Mouse (Mus musculus): ENCODE measurements around the gene Sdf2l1. TPM values are rescaled to one million over a fixed set of nuclear protein-coding genes. Genes with fewer than 3 reads are reported as not detected.
A peak's percentile ranks its signal among the peaks of the same experiment; 100 is the strongest.

The Sdf2l1 gene
- polyA plus RNA-seq, 1 experiment from 2014 or later: 26.3 TPM

DNA sequence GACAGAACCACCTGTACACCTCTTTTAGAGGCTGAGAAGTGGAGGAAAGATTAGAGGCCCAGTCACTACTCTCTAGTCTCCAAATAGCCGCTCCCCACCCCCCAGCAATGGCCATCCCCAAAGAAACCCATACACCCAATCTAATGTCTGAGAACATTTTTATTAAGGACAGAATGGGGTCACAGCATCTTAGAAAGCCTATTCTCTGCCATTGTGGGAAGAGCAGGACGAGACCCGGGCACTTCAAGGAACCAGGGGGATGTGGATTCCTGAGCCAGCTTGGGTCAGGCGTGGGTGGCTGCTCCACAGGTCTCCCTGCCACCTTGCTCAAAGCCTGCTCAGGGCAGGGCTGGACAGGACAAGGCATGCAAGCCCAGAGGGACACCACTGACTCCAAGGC lies 19.7 kb upstream of the Sdf2l1 start:
- no peak overlapping the region for H3K27ac ChIP-seq (ENCODE audit: low read length)
- no peak for ATAC-seq
- WGBS: 96% methylated on average over 4 of the region's 4 CpGs

GRCm38 (mm10) chr16:17150520-17151258 lies 18.5 kb upstream of the Sdf2l1 start:
- ATAC-seq: no peak
- no peak overlapping the region for H3K4me2 ChIP-seq (ENCODE audit: low read length)
- H3K27me3 ChIP-seq (ENCODE audit: control insufficient read depth, insufficient read depth, low read depth, low read length): no peaks in the 10 kb centered on the region
- no peak overlapping the region for H3K9ac ChIP-seq (ENCODE audit: low read depth, low read length)
- no peak overlapping the region for H3K27ac ChIP-seq (ENCODE audit: low read length)
- 89% methylated on average over 7 of the region's 7 CpGs for WGBS
- H3K9me3 ChIP-seq (replicated peaks; ENCODE audit: control insufficient read depth, low read length, poor library complexity, severe bottlenecking): no peaks in the 10 kb centered on the region
- H3K36me3 ChIP-seq (ENCODE audit: control insufficient read depth, insufficient read depth, low read length): peaks cover 11% of the 10 kb centered on the region; the same call in 1 of the 2 replicates
- H3K4me3 ChIP-seq (ENCODE audit: low read depth, low read length): no peak overlapping the region
- peaks cover 13% of the 10 kb centered on the region for H3K4me1 ChIP-seq (ENCODE audit: control insufficient read depth, insufficient read depth, low read length)

More for the DNA sequence above, 19.7 kb upstream of the Sdf2l1 start:
- peaks cover 13% of the 10 kb centered on the region for H3K4me1 ChIP-seq (ENCODE audit: control insufficient read depth, insufficient read depth, low read length)
- H3K9ac ChIP-seq (ENCODE audit: low read depth, low read length): no peak overlapping the region
- no peaks in the 10 kb centered on the region for H3K9me3 ChIP-seq (replicated peaks; ENCODE audit: control insufficient read depth, low read length, poor library complexity, severe bottlenecking)
- no peak overlapping the region for H3K4me3 ChIP-seq (ENCODE audit: low read depth, low read length)
- peaks cover 11% of the 10 kb centered on the region; the same call in 1 of the 2 replicates for H3K36me3 ChIP-seq (ENCODE audit: control insufficient read depth, insufficient read depth, low read length)
- no peak overlapping the region for H3K4me2 ChIP-seq (ENCODE audit: low read length)
- H3K27me3 ChIP-seq (ENCODE audit: control insufficient read depth, insufficient read depth, low read depth, low read length): no peaks in the 10 kb centered on the region

- Histone ChIP-seq H3K9ac (ENCODE audit: low read depth, low read length) (peak overlapping the region; percentile 84), H3K4me1 (ENCODE audit: control insufficient read depth, insufficient read depth, low read length) (peaks cover 13% of the 10 kb centered on the region), H3K27ac (ENCODE audit: low read length) (no peak overlapping the region)
Measured at GRCm38 (mm10) chr16:17148084-17148483, 15.9 kb upstream of the Sdf2l1 start.

GRCm38 (mm10) chr16:17147391-17147929 lies 15.3 kb upstream of the Sdf2l1 start:
- Histone ChIP-seq H3K27me3 (ENCODE audit: control insufficient read depth, insufficient read depth, low read depth, low read length) (no peaks in the 10 kb centered on the region), H3K36me3 (ENCODE audit: control insufficient read depth, insufficient read depth, low read length) (peaks cover 7% of the 10 kb centered on the region; the same call in 1 of the 2 replicates), H3K4me2 (ENCODE audit: low read length) (peak overlapping the region; percentile 91), H3K4me3 (ENCODE audit: low read depth, low read length) (peak overlapping the region; percentile 73), H3K27ac (ENCODE audit: low read length) (peak overlapping the region; percentile 78), H3K9ac (ENCODE audit: low read depth, low read length) (peak overlapping the region; percentile 84), H3K9me3 (replicated peaks; ENCODE audit: control insufficient read depth, low read length, poor library complexity, severe bottlenecking) (no peaks in the 10 kb centered on the region), H3K4me1 (ENCODE audit: control insufficient read depth, insufficient read depth, low read length) (peaks cover 13% of the 10 kb centered on the region)
- under 1% methylated on average over 41 of the region's 41 CpGs for WGBS
- peak; percentile 76 for ATAC-seq

More at GRCm38 (mm10) chr16:17148084-17148483, 15.9 kb upstream of the Sdf2l1 start:
- H3K4me2 ChIP-seq (ENCODE audit: low read length): peak overlapping the region; percentile 91
- H3K9me3 ChIP-seq (replicated peaks; ENCODE audit: control insufficient read depth, low read length, poor library complexity, severe bottlenecking): no peaks in the 10 kb centered on the region
- peaks cover 7% of the 10 kb centered on the region; the same call in 1 of the 2 replicates for H3K36me3 ChIP-seq (ENCODE audit: control insufficient read depth, insufficient read depth, low read length)
- peak; percentile 20 for ATAC-seq
- WGBS: 9% methylated on average over 16 of the region's 16 CpGs
- no peaks in the 10 kb centered on the region for H3K27me3 ChIP-seq (ENCODE audit: control insufficient read depth, insufficient read depth, low read depth, low read length)
- H3K4me3 ChIP-seq (ENCODE audit: low read depth, low read length): peak overlapping the region; percentile 73

DNA sequence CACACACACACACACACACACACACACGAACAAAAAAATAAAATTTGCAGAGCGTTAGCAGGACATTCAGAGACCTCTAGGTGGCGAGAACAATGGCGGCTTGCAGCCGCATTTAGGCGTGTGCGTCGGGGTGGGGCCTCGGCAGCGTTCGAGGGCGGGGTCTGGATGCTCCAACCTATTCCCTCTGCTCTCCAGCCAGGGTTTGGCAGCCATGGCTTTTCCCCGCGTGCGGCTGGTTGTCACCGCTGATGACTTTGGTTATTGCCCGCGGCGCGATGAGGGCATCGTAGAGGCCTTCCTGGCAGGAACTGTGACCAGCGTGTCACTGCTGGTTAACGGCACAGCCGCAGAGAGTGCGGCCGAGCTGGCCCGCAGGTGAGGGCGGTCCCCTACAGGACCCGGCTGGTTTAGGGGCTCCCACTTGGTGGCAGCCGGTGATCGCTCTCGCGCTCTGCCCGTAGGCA lies 14.6 kb upstream of the Sdf2l1 start, which contains the start of gene Ccdc116:
Ccdc116 (minus strand) TSS at position 458 of the 464 bp plus-strand sequence.
- Histone ChIP-seq H3K4me1 (ENCODE audit: control insufficient read depth, insufficient read depth, low read length) (peaks cover 13% of the 10 kb centered on the region), H3K36me3 (ENCODE audit: control insufficient read depth, insufficient read depth, low read length) (peaks cover 5% of the 10 kb centered on the region; the same call in 1 of the 2 replicates), H3K9ac (ENCODE audit: low read depth, low read length) (peak within 1 kb of the TSS; percentile 84), H3K4me3 (ENCODE audit: low read depth, low read length) (peak within 1 kb of the TSS; percentile 73), H3K27ac (ENCODE audit: low read length) (peak within 1 kb of the TSS; percentile 78), H3K9me3 (replicated peaks; ENCODE audit: control insufficient read depth, low read length, poor library complexity, severe bottlenecking) (no peaks in the 10 kb centered on the region), H3K27me3 (ENCODE audit: control insufficient read depth, insufficient read depth, low read depth, low read length) (no peaks in the 10 kb centered on the region), H3K4me2 (ENCODE audit: low read length) (peak within 1 kb of the TSS; percentile 91)
- peak; percentile 90 for ATAC-seq
- WGBS: under 1% methylated on average over 34 of the region's 34 CpGs

GRCm38 (mm10) chr16:17144339-17144738 lies 12.2 kb upstream of the Sdf2l1 start, which contains the start of gene Ydjc:
Gene Ydjc (plus strand): TSS chr16:17144621.
- WGBS: 17% methylated on average over 7 of the region's 7 CpGs
- Histone ChIP-seq H3K4me3 (ENCODE audit: low read depth, low read length) (no peak within 1 kb of the TSS), H3K36me3 (ENCODE audit: control insufficient read depth, insufficient read depth, low read length) (no peaks in the 10 kb centered on the region), H3K9me3 (replicated peaks; ENCODE audit: control insufficient read depth, low read length, poor library complexity, severe bottlenecking) (no peaks in the 10 kb centered on the region), H3K4me1 (ENCODE audit: control insufficient read depth, insufficient read depth, low read length) (peaks cover 13% of the 10 kb centered on the region), H3K27me3 (ENCODE audit: control insufficient read depth, insufficient read depth, low read depth, low read length) (no peaks in the 10 kb centered on the region), H3K27ac (ENCODE audit: low read length) (no peak within 1 kb of the TSS), H3K9ac (ENCODE audit: low read depth, low read length) (no peak within 1 kb of the TSS), H3K4me2 (ENCODE audit: low read length) (no peak within 1 kb of the TSS)
- ATAC-seq: no peak

- H3K4me2 ChIP-seq (ENCODE audit: low read length): no peak overlapping the region
- H3K27ac ChIP-seq (ENCODE audit: low read length): no peak overlapping the region
- H3K4me1 ChIP-seq (ENCODE audit: control insufficient read depth, insufficient read depth, low read length): peaks cover 6% of the 10 kb centered on the region
- WGBS: 89% methylated on average over 15 of the region's 15 CpGs
- no peaks in the 10 kb centered on the region for H3K36me3 ChIP-seq (ENCODE audit: control insufficient read depth, insufficient read depth, low read length)
- no peak overlapping the region for H3K4me3 ChIP-seq (ENCODE audit: low read depth, low read length)
- ATAC-seq: no peak
- no peaks in the 10 kb centered on the region for H3K9me3 ChIP-seq (replicated peaks; ENCODE audit: control insufficient read depth, low read length, poor library complexity, severe bottlenecking)
- no peak overlapping the region for H3K9ac ChIP-seq (ENCODE audit: low read depth, low read length)
- H3K27me3 ChIP-seq (ENCODE audit: control insufficient read depth, insufficient read depth, low read depth, low read length): no peaks in the 10 kb centered on the region
Measured at GRCm38 (mm10) chr16:17137355-17137754, 5.2 kb upstream of the Sdf2l1 start.

- Histone ChIP-seq H3K27ac (ENCODE audit: low read length) (no peak overlapping the region), H3K4me1 (ENCODE audit: control insufficient read depth, insufficient read depth, low read length) (peaks cover 13% of the 10 kb centered on the region), H3K27me3 (ENCODE audit: control insufficient read depth, insufficient read depth, low read depth, low read length) (no peaks in the 10 kb centered on the region), H3K9me3 (replicated peaks; ENCODE audit: control insufficient read depth, low read length, poor library complexity, severe bottlenecking) (no peaks in the 10 kb centered on the region), H3K9ac (ENCODE audit: low read depth, low read length) (no peak overlapping the region), H3K4me2 (ENCODE audit: low read length) (peak overlapping the region; percentile 99), H3K4me3 (ENCODE audit: low read depth, low read length) (peak overlapping the region; percentile 89), H3K36me3 (ENCODE audit: control insufficient read depth, insufficient read depth, low read length) (no peaks in the 10 kb centered on the region)
- 34% methylated on average over 7 of the region's 7 CpGs for WGBS
- no peak for ATAC-seq
Measured at GRCm38 (mm10) chr16:17132906-17133200, 670 bp upstream of the Sdf2l1 start.

Measured in midbrain, embryonic 16.5 days (tissue).